Mouse (Mus musculus) kidney, adult 8-10 months (tissue): ENCODE data around the gene Crebbp.

Experiments used
- DNase-seq, 2 experiments: peaks; one replicate each; pipeline ENCODE4 v3.0.0; 2022

Crebbp gene

GRCm38 (mm10) chr16:4037690-4038089 is 176.1 kb downstream of the Crebbp start:
- DNase-seq = peak in 1 of 2 experiments; percentile 47

GRCm38 (mm10) chr16:4036807-4037206 is 177.0 kb downstream of the Crebbp start, which contains the start of gene Dnase1:
TSS of gene Dnase1 (plus strand) at chr16:4036942.
- peak; percentile 55 to 73 for DNase-seq

DNA sequence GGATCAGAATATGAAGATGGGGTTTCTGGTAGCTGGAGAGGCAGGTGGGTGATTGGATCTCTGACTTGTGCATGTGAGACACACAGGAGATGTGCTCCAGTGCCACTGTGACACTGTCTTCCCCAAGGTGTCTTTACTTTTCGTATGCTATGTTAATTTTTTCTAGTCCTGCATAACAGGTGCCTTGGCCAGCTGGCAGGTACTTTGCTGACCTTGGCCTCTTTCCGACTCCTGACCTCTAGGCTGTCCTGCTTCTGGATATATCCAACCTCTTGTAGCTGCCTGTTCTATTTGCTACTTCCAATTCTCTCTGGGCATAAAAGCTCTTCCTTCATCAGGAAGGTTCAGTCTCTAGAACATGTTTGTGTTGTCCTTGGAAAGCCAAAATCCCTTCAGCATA is 178.2 kb downstream of the Crebbp start:
- DNase-seq = peak; percentile 69 to 74

DNA sequence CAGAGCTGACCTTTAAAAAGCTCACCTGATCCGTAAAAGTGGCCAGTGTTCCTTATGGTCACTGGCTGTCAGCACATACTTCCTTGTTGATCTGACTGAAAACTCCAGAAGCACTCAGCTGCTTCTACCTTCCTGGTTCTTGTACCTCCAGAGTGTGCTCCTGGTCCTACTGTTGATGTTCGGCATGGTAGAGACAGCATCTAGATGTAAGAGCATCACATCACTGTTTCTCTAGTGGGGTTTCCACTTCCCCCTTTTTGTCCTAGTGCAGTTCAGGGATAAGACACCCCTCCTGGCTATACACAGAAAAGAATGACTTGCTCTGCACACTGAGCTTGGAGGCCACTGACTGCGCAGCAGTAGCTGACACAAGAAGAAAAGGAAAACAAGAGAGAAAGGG is 179.3 kb downstream of the Crebbp start:
- DNase-seq = no peak

DNA sequence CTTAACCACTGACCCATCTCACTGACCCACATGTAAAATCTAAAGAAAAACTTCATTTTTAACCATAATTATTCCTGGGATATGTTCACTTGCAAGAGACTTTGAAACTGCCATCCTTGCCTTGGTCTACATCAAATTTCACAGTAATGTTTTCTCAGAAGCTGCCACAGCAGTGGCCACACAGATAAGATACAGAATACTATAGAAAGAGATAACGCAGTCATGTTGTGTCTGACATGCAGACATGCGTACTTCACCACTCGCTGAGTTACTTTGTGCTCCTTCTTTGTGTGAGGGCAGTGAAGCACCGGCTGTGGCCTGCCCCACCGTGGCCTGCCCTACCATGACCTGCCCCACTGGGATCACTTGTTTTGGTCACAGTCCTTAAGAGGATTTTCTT is 179.8 kb downstream of the Crebbp start:
- DNase-seq = no peak

DNA sequence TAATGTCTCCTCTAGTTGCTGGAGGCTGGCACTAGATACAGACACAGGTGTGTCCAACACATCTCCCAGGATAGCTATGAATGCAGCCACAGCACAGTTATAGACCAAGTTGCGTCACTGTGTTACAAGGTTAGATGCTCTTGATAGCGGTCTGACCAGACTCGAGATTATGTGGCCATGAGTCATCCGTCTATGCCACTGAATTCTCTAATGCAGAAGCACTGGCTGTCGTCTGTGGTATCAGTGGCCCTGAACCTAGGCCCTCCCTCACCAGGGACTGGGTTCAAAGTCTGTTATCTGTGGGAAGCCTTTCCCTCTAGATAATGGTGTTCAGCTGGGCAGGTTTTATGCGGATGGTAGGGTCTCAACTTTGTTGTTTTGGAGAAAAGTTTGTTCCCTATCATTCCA is 181.5 kb downstream of the Crebbp start:
- no peak for DNase-seq

- peak; percentile 43 to 76 for DNase-seq
These were observed 182.1 kb downstream of the Crebbp start for GRCm38 (mm10) chr16:4031441-4032274.
